Mouse (Mus musculus) urinary bladder, postnatal 0 days (tissue): ENCODE data around the gene Grem1. TPM values are rescaled to one million over a fixed set of nuclear protein-coding genes. Genes with fewer than 3 reads are reported as not detected.

Experiments used
- polyA plus RNA-seq: library from polyadenylated mRNA; unstranded; fragments of >200 nt; fragmentation: Nextera tagmentation; extraction: Ambion mirVana; gene quantifications from 2 replicates; pipeline ENCODE4 v1.2.1, GENCODE M21; 2015

Grem1 gene
- polyA plus RNA-seq = 0.04 TPM in 1 of 2 replicates, not detected in the other

DNA sequence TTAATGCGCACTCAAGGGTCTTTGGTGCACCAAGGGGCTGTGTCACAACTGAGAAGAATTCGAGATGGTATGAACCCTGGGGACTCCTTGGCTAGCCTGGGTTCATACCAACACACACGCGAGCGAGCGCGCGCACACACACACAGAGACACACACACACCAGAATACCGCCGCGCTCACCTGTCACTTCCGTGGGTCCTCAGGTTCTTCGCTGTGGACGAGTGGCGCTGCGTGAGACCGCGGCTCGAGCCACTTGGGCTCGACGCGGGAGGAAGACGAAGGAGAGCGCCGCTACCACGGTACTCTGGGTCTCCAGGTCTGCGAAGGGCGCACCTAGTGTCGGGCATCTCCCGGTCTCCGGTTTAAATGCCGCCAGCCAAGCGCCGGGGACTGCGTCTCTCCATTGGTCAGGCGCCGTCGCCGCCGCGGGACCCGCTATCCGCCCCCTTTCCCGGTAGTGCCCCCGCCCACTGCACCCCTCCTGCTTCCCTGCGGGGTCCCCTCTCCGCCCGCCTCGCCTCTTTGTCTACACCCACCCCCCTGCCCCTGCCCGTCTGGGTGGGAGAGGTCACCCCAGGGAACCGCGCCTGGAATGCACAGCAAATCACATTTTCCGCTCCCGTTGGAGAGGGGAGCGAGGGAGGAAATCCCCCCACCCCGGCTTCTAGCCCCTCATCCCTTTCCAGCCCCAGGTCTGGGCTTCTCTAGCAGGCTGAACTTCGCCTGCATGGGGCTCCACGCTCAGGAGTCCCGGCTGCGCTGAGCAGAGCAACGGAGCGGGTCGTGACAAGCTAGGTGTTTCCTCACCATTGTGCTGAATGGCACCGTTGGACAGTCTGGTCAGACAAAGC lies at the start of gene Grem1:
Gene Grem1 (minus strand): TSS at position 336 of the 851 bp plus-strand sequence.

Other genes with a start within 250 kb of the Grem1 start
- gene Scg5, start 70.5 kb upstream of the Grem1 start, polyA plus RNA-seq = 0.74 and 1.2 TPM in 2 replicates
- 4.4 and 6.9 TPM in 2 replicates for gene Arhgap11a, start 90.0 kb upstream of the Grem1 start, polyA plus RNA-seq